Mouse (Mus musculus): ENCODE measurements around the gene Aipl1. TPM values are rescaled to one million over a fixed set of nuclear protein-coding genes. Genes with fewer than 3 reads are reported as not detected.

The Aipl1 gene
- total RNA-seq, 1 experiment = 0.18 TPM

GRCm38 (mm10) chr11:72080461-72080860, 43.2 kb upstream of the Aipl1 start:
- H3K4me3 ChIP-seq (ENCODE audit: insufficient read depth in 1 of 2, low read depth in 1 of 2, low read length in 2 of 2, poor library complexity in 1 of 2, severe bottlenecking in 1 of 2) = no peak overlapping the region
- no peak for DNase-seq (ENCODE audit: low read depth, low spot score)
- H3K9me3 ChIP-seq (ENCODE audit: control insufficient read depth, insufficient read depth, low read depth, low read length) = no peaks in the 10 kb centered on the region
- in situ Hi-C loops (cut with MboI; ENCODE audit: low sequenced_read_pairs in 2 of 2, unreplicated experiment in 2 of 2) = no loop called here
- H3K36me3 ChIP-seq (ENCODE audit: control insufficient read depth, insufficient read depth, low read length, poor library complexity, severe bottlenecking) = no peaks in the 10 kb centered on the region
- TF ChIP-seq ZNF384 (IDR thresholded peaks at IDR 0.05; ENCODE audit: low read depth, low read length) (no peak), ZC3H11A (IDR thresholded peaks at IDR 0.05; ENCODE audit: borderline replicate concordance, low read depth, low read length) (no peak), MAFK (IDR thresholded peaks at IDR 0.05; ENCODE audit: insufficient read depth, low read depth, low read length) (no peak)
- H3K4me1 ChIP-seq (ENCODE audit: control insufficient read depth in 2 of 2, insufficient read depth in 2 of 2, low read length in 2 of 2, poor library complexity in 1 of 2) = no peaks in the 10 kb centered on the region; a peak in 1 of 4 replicates
- no peak overlapping the region for H3K27ac ChIP-seq (ENCODE audit: insufficient read depth, low read depth, low read length, poor library complexity, severe bottlenecking)
- H3K9ac ChIP-seq (ENCODE audit: insufficient read depth, low read depth, low read length, poor library complexity, severe bottlenecking) = no peak overlapping the region

- in situ Hi-C loops (cut with MboI; ENCODE audit: low sequenced_read_pairs in 2 of 2, unreplicated experiment in 2 of 2) = no loop called here
- TF ChIP-seq ZC3H11A (IDR thresholded peaks at IDR 0.05; ENCODE audit: borderline replicate concordance, low read depth, low read length) (no peak), MAFK (IDR thresholded peaks at IDR 0.05; ENCODE audit: insufficient read depth, low read depth, low read length) (no peak), CHD2 (IDR thresholded peaks at IDR 0.05; ENCODE audit: low read depth, low read length) (no peak), ZNF384 (IDR thresholded peaks at IDR 0.05; ENCODE audit: low read depth, low read length) (no peak), HCFC1 (IDR thresholded peaks at IDR 0.05; ENCODE audit: borderline replicate concordance, insufficient read depth, low read length) (no peak)
- Histone ChIP-seq H3K27ac (ENCODE audit: insufficient read depth, low read depth, low read length, poor library complexity, severe bottlenecking) (no peak overlapping the region), H3K9me3 (ENCODE audit: control insufficient read depth, insufficient read depth, low read depth, low read length) (no peaks in the 10 kb centered on the region), H3K4me3 (ENCODE audit: insufficient read depth in 1 of 2, low read depth in 1 of 2, low read length in 2 of 2, poor library complexity in 1 of 2, severe bottlenecking in 1 of 2) (no peak overlapping the region), H3K9ac (ENCODE audit: insufficient read depth, low read depth, low read length, poor library complexity, severe bottlenecking) (no peak overlapping the region), H3K4me1 (ENCODE audit: control insufficient read depth in 2 of 2, insufficient read depth in 2 of 2, low read length in 2 of 2, poor library complexity in 1 of 2) (no peaks in the 10 kb centered on the region; a peak in 1 of 4 replicates), H3K36me3 (ENCODE audit: control insufficient read depth, insufficient read depth, low read length, poor library complexity, severe bottlenecking) (no peaks in the 10 kb centered on the region)
- no peak for DNase-seq (ENCODE audit: low read depth, low spot score)
These were observed 41.3 kb upstream of the Aipl1 start for GRCm38 (mm10) chr11:72078647-72079046.

GRCm38 (mm10) chr11:72078056-72078455, 40.7 kb upstream of the Aipl1 start:
- H3K36me3 ChIP-seq (ENCODE audit: control insufficient read depth, insufficient read depth, low read length, poor library complexity, severe bottlenecking) = no peaks in the 10 kb centered on the region
- no peaks in the 10 kb centered on the region for H3K9me3 ChIP-seq (ENCODE audit: control insufficient read depth, insufficient read depth, low read depth, low read length)
- H3K4me3 ChIP-seq (ENCODE audit: insufficient read depth in 1 of 2, low read depth in 1 of 2, low read length in 2 of 2, poor library complexity in 1 of 2, severe bottlenecking in 1 of 2) = no peak overlapping the region
- TF ChIP-seq MAFK (IDR thresholded peaks at IDR 0.05; ENCODE audit: insufficient read depth, low read depth, low read length) = no peak
- TF ChIP-seq ZNF384 (IDR thresholded peaks at IDR 0.05; ENCODE audit: low read depth, low read length) = no peak
- TF ChIP-seq ZC3H11A (IDR thresholded peaks at IDR 0.05; ENCODE audit: borderline replicate concordance, low read depth, low read length) = no peak
- no peak for TF ChIP-seq HCFC1 (IDR thresholded peaks at IDR 0.05; ENCODE audit: borderline replicate concordance, insufficient read depth, low read length)
- no peak for TF ChIP-seq CHD2 (IDR thresholded peaks at IDR 0.05; ENCODE audit: low read depth, low read length)
- peak; percentile 8 for DNase-seq (ENCODE audit: low read depth, low spot score)
- H3K9ac ChIP-seq (ENCODE audit: insufficient read depth, low read depth, low read length, poor library complexity, severe bottlenecking) = no peak overlapping the region
- no peak overlapping the region for H3K27ac ChIP-seq (ENCODE audit: insufficient read depth, low read depth, low read length, poor library complexity, severe bottlenecking)
- in situ Hi-C loops (cut with MboI; ENCODE audit: low sequenced_read_pairs in 2 of 2, unreplicated experiment in 2 of 2) = no loop called here
- H3K4me1 ChIP-seq (ENCODE audit: control insufficient read depth in 2 of 2, insufficient read depth in 2 of 2, low read length in 2 of 2, poor library complexity in 1 of 2) = no peaks in the 10 kb centered on the region; a peak in 1 of 4 replicates

GRCm38 (mm10) chr11:72074230-72074629, 36.9 kb upstream of the Aipl1 start:
- Histone ChIP-seq H3K4me1 (ENCODE audit: control insufficient read depth in 2 of 2, insufficient read depth in 2 of 2, low read length in 2 of 2, poor library complexity in 1 of 2) (no peaks in the 10 kb centered on the region; a peak in 1 of 4 replicates), H3K27ac (ENCODE audit: insufficient read depth, low read depth, low read length, poor library complexity, severe bottlenecking) (no peak overlapping the region), H3K4me3 (ENCODE audit: insufficient read depth in 1 of 2, low read depth in 1 of 2, low read length in 2 of 2, poor library complexity in 1 of 2, severe bottlenecking in 1 of 2) (no peak overlapping the region), H3K9me3 (ENCODE audit: control insufficient read depth, insufficient read depth, low read depth, low read length) (no peaks in the 10 kb centered on the region), H3K36me3 (ENCODE audit: control insufficient read depth, insufficient read depth, low read length, poor library complexity, severe bottlenecking) (no peaks in the 10 kb centered on the region), H3K9ac (ENCODE audit: insufficient read depth, low read depth, low read length, poor library complexity, severe bottlenecking) (no peak overlapping the region)
- no peak for DNase-seq (ENCODE audit: low read depth, low spot score)
- no peak for TF ChIP-seq HCFC1 (IDR thresholded peaks at IDR 0.05; ENCODE audit: borderline replicate concordance, insufficient read depth, low read length)
- TF ChIP-seq ZNF384 (IDR thresholded peaks at IDR 0.05; ENCODE audit: low read depth, low read length) = no peak
- TF ChIP-seq CHD2 (IDR thresholded peaks at IDR 0.05; ENCODE audit: low read depth, low read length) = no peak
- no peak for TF ChIP-seq ZC3H11A (IDR thresholded peaks at IDR 0.05; ENCODE audit: borderline replicate concordance, low read depth, low read length)
- no peak for TF ChIP-seq MAFK (IDR thresholded peaks at IDR 0.05; ENCODE audit: insufficient read depth, low read depth, low read length)
- in situ Hi-C loops (cut with MboI; ENCODE audit: low sequenced_read_pairs in 2 of 2, unreplicated experiment in 2 of 2) = no loop called here

GRCm38 (mm10) chr11:72072331-72072905, 35.1 kb upstream of the Aipl1 start:
- Histone ChIP-seq H3K27ac (ENCODE audit: insufficient read depth, low read depth, low read length, poor library complexity, severe bottlenecking) (no peak overlapping the region), H3K9ac (ENCODE audit: insufficient read depth, low read depth, low read length, poor library complexity, severe bottlenecking) (no peak overlapping the region), H3K4me1 (ENCODE audit: control insufficient read depth in 2 of 2, insufficient read depth in 2 of 2, low read length in 2 of 2, poor library complexity in 1 of 2) (no peaks in the 10 kb centered on the region), H3K9me3 (ENCODE audit: control insufficient read depth, insufficient read depth, low read depth, low read length) (no peaks in the 10 kb centered on the region), H3K36me3 (ENCODE audit: control insufficient read depth, insufficient read depth, low read length, poor library complexity, severe bottlenecking) (no peaks in the 10 kb centered on the region), H3K4me3 (ENCODE audit: insufficient read depth in 1 of 2, low read depth in 1 of 2, low read length in 2 of 2, poor library complexity in 1 of 2, severe bottlenecking in 1 of 2) (no peak overlapping the region)
- in situ Hi-C loops (cut with MboI; ENCODE audit: low sequenced_read_pairs in 2 of 2, unreplicated experiment in 2 of 2) = no loop called here
- TF ChIP-seq HCFC1 (IDR thresholded peaks at IDR 0.05; ENCODE audit: borderline replicate concordance, insufficient read depth, low read length) (no peak), CHD2 (IDR thresholded peaks at IDR 0.05; ENCODE audit: low read depth, low read length) (no peak), ZNF384 (IDR thresholded peaks at IDR 0.05; ENCODE audit: low read depth, low read length) (no peak)
- DNase-seq (ENCODE audit: low read depth, low spot score) = no peak

Measured in ES-E14 (cell line).